Mouse (Mus musculus) lung, embryonic 14.5 days (tissue): ENCODE measurements around the gene Prss36. TPM values are rescaled to one million over a fixed set of nuclear protein-coding genes. Genes with fewer than 3 reads are reported as not detected.

Source experiments
- ATAC-seq: fragments of 200-750 bp; cut with Nextera tagmentation; 2 replicates; pipeline ENCODE4 v1.8.0; 2017; ENCODE audit warnings: mild to moderate bottlenecking, moderate TSS enrichment, moderate library complexity; ENCODE audit not compliant: insufficient read depth
- DNase-seq: peaks from one replicate; pipeline ENCODE4 v3.0.0-alpha.2; 2015
- H3K27ac ChIP-seq: fragments of 300-500 bp; sonication (generic); 2 replicates; pipeline ENCODE4 v1.5.1; 2014; ENCODE audit warnings: low read depth, mild to moderate bottlenecking, moderate library complexity
- H3K27me3 ChIP-seq: fragments of 300-500 bp; sonication (generic); 2 replicates; pipeline ENCODE4 v1.6.1; 2014; ENCODE audit warnings: low read length, control low read depth; ENCODE audit not compliant: insufficient read depth
- H3K36me3 ChIP-seq: fragments of 300-500 bp; sonication (generic); 2 replicates; pipeline ENCODE4 v1.6.1; 2014; ENCODE audit warnings: control low read depth; ENCODE audit not compliant: insufficient read depth
- H3K4me1 ChIP-seq: fragments of 300-500 bp; sonication (generic); 2 replicates; pipeline ENCODE4 v1.6.1; 2014; ENCODE audit warnings: antibody characterized with exemption, control low read depth; ENCODE audit not compliant: insufficient read depth
- H3K4me2 ChIP-seq: fragments of 300-500 bp; sonication (generic); 2 replicates; pipeline ENCODE4 v1.6.1; 2014; ENCODE audit warnings: mild to moderate bottlenecking
- H3K4me3 ChIP-seq: fragments of 300-500 bp; sonication (generic); 2 replicates; pipeline ENCODE4 v1.5.1; 2014; ENCODE audit warnings: low read depth, low read length
- H3K9ac ChIP-seq: fragments of 300-500 bp; sonication (generic); 2 replicates; pipeline ENCODE4 v1.6.1; 2014
- H3K9me3 ChIP-seq: fragments of 300-500 bp; sonication (generic); 2 replicates; pipeline ENCODE4 v1.6.1; 2016; ENCODE audit warnings: low read depth, low read length, control low read depth
- CTCF ChIP-seq: IDR thresholded peaks from 2 replicates; pipeline ENCODE4 v1.5.1; 2016; ENCODE audit warnings: antibody characterized with exemption, low read depth
- WGBS: fragments of 180-500 bp; shearing (Covaris S2); extraction: QIAGEN DNeasy Blood & Tissue Kit; methylation state at CpG from one replicate; pipeline ENCODE4 v1.1.7; 2014; 5-methylcytosine and 5-hydroxymethylcytosine counted together
- polyA plus RNA-seq: library from polyadenylated mRNA; unstranded; fragments of >200 nt; fragmentation: Nextera tagmentation; extraction: Ambion mirVana; gene quantifications from 2 replicates; pipeline ENCODE4 v1.2.1, GENCODE M21; 2014

Prss36 gene
- polyA plus RNA-seq, 1 experiment from 2014 or later: 9.7 TPM

DNA sequence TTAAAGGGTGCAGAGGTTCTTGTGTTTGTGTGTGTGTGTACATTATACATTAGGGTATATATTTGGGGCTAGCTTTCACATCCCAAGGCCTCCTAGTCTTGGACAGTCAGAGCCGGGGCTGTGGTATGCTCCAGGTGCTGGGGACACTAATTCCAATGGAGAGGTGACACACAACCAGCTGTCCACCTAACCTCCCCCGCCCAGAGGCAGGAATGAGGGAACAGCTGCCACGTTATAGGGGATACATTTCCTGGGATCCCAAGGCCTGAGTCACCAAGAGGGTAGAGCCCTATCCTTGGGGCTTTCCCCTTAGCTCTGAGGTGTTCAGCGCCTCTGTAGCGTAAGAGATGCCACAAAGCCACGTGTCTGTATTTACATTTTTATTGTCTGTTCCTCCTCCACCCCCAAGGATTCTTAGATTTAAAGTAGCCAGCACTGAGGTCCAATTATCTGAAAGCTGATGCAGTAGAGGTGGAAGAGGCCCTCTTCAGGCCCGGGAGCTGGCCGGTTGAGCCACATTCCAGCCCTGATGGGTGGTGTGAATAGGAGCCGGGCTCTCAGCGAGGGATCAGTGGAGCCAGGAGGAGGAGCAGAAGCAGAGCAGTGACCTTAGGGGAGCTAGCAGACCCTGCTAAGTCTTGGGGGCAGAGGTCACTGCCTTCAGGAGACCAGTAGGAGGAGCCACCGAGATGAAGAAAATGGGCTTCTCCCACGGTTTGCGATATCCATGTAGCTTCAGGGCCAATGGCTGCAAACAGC lies 14.1 kb downstream of the Prss36 start:
- 0 out of 2 replicates have a peak, but pooled peaks have one; percentile 3 for TF ChIP-seq CTCF
- Histone ChIP-seq H3K9ac (no peak overlapping the region), H3K27ac (peak overlapping the region; percentile 85), H3K4me1 (peaks cover 6% of the 10 kb centered on the region), H3K27me3 (peaks cover 5% of the 10 kb centered on the region; the same call in 1 of the 2 replicates), H3K4me3 (no peak overlapping the region), H3K36me3 (no peaks in the 10 kb centered on the region), H3K4me2 (peak overlapping the region; percentile 40), H3K9me3 (no peaks in the 10 kb centered on the region)
- DNase-seq (peak; percentile 69), ATAC-seq (no peak)
- 25% methylated on average over 13 of the region's 13 CpGs for WGBS

DNA sequence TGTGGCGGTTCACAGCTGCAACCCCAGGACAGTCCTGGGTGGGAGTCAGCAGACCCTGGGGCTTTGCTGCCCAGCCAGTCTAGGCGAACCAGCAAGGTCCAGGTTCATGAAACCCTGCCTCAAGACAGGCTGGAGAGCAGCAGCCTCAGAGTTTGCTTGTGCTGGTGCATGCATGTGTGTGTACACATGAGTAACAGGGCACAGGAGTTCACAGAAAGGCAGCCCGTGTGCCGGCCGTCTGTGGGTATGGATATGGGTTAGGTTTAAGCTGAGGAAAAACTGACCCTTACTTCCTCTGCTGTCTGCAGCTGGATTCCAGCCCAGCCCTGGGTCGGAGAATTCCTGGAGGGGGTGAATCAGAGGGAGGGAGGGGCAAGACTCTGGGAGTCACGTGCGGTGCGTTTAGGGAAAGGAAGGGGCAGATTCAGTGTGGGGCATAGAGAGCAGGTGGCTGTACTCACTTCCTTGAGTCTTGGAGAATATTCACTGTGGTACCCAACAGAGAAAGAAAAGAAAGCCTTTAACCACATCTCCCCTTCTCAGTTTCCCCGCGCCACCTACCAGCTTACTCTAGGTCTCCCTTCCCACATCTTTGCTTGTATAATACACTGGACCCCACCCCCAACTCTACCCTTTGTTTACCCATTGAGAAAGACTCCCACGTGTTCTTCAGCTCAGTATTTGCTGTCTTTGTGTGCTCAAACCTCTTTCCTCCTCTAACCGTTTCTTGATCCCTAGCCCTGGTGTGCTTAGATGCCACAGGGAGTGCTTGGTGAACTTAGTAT lies 15.0 kb downstream of the Prss36 start:
- ATAC-seq: no peak
- Histone ChIP-seq H3K4me2 (peak overlapping the region; percentile 40), H3K27ac (peak overlapping the region; percentile 85), H3K27me3 (peaks cover 5% of the 10 kb centered on the region; the same call in 1 of the 2 replicates), H3K9me3 (no peaks in the 10 kb centered on the region), H3K36me3 (peaks cover 6% of the 10 kb centered on the region), H3K4me1 (peaks cover 6% of the 10 kb centered on the region), H3K4me3 (peak overlapping the region; percentile 10; the same call in 1 of the 2 replicates), H3K9ac (peak overlapping the region; percentile 11; the same call in 1 of the 2 replicates)
- no peak for TF ChIP-seq CTCF
- DNase-seq: peak; percentile 72
- WGBS: 25% methylated on average over 13 of the region's 13 CpGs

DNA sequence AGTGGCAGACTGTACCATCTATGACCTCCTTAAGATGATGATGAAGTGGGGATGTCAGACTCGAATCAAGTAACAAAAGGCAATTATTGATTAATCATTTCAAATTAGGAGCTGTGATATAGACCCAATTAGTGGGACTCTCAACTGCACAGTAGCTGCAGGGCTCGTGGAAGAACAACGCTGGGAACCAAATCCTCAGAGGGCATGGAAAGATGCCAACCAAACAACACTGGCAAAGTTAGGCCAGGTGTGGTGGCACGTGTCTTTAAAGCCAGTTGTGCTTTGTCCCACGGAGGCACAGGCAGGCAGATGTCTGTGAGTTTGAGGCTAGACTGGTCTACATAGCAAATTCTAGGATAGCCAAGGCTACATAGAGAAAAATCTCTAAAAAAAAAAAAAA lies 15.9 kb downstream of the Prss36 start:
- TF ChIP-seq CTCF: no peak
- Histone ChIP-seq H3K4me2 (peak overlapping the region; percentile 57), H3K27me3 (peaks cover 5% of the 10 kb centered on the region; the same call in 1 of the 2 replicates), H3K36me3 (peaks cover 15% of the 10 kb centered on the region), H3K9ac (no peak overlapping the region), H3K27ac (peak overlapping the region; percentile 56; the same call in 1 of the 2 replicates), H3K4me1 (peaks cover 6% of the 10 kb centered on the region), H3K4me3 (no peak overlapping the region), H3K9me3 (no peaks in the 10 kb centered on the region)
- no peak for DNase-seq
- no peak for ATAC-seq
- 62% methylated on average over 5 of the region's 5 CpGs for WGBS

DNA sequence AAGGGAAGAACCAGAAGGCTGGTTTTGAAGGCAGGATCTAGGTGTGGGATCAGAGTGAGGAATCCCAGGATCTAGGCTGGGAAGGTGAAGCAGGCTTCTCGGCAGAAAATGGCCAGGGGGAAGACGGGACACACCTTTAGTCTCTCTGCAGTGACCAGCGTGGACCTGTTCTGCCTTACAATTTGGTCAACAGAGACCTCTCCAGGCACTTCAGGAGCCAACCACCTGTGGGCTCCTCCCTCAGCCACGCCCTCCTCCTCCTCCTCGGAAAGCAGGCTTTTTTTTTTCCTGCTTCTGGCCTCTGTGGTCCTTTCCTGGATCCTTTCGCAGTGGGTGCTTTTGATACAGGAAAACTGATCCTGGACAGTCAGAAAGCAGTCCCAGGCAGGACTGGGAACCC lies 16.6 kb downstream of the Prss36 start, which contains the start of gene Prss8:
Prss8 (minus strand) TSS at position 182 of the 400 bp plus-strand sequence.
- no peaks in the 10 kb centered on the region for H3K9me3 ChIP-seq
- WGBS: 9% methylated on average over 6 of the region's 6 CpGs
- peaks cover 5% of the 10 kb centered on the region; the same call in 1 of the 2 replicates for H3K27me3 ChIP-seq
- peak within 1 kb of the TSS; percentile 54 for H3K9ac ChIP-seq
- H3K27ac ChIP-seq: peak within 1 kb of the TSS; percentile 74
- H3K4me3 ChIP-seq: peak within 1 kb of the TSS; percentile 42
- H3K4me1 ChIP-seq: peaks cover 6% of the 10 kb centered on the region
- no peak for TF ChIP-seq CTCF
- H3K4me2 ChIP-seq: peak within 1 kb of the TSS; percentile 57
- DNase-seq (peak; percentile 69), ATAC-seq (no peak)
- peaks cover 22% of the 10 kb centered on the region for H3K36me3 ChIP-seq

DNA sequence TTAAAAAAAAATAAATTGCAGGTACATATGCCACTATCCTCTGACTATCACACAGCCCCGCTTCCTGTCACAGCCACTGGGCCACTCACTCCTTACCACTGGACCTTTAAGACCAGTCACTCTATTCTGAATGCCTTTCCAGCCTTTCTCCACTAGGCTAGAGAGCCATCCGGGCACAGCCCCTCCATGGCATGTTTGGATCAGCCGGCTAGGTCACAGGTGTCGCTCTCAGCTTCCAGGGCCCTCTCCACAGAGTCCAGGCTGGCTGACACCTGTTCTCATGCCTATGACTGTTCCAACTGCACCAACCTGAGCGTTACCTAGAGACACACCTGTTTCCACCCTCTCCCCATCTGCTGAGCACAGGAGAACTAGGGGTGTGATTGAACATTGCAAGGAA lies 17.9 kb downstream of the Prss36 start:
- Histone ChIP-seq H3K36me3 (peaks cover 35% of the 10 kb centered on the region), H3K27ac (peak overlapping the region; percentile 74), H3K4me3 (peak overlapping the region; percentile 42), H3K9me3 (no peaks in the 10 kb centered on the region), H3K27me3 (peaks cover 5% of the 10 kb centered on the region; the same call in 1 of the 2 replicates), H3K4me1 (peaks cover 12% of the 10 kb centered on the region), H3K4me2 (peak overlapping the region; percentile 57), H3K9ac (peak overlapping the region; percentile 54; the same call in 1 of the 2 replicates)
- no peak for DNase-seq
- no peak for ATAC-seq
- TF ChIP-seq CTCF: peak; percentile 20; the same call in 1 of the 2 replicates
- WGBS: 40% methylated on average over 5 of the region's 5 CpGs

DNA sequence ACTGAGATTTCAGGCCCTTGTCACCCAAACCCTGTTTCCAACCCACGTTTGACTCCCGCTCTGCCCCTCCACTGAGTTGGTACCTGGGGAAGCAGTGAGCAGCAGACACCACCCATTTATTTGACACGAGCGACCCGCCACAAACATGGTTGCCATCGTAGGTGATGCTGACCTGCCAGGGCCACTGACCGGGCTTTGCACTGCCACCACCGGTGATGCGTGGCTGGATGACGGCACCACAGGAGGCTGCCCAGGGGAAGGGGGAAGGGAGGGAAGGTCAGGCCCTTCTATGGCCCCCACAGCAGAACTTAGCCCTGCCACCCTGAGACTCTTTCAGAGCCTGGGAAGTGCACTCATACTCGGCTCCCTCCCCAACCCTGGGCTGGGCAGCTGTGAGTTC lies 18.8 kb downstream of the Prss36 start:
- ATAC-seq (no peak), DNase-seq (no peak)
- WGBS: 74% methylated on average over 11 of the region's 11 CpGs
- peaks cover 44% of the 10 kb centered on the region for H3K36me3 ChIP-seq
- peak overlapping the region; percentile 42 for H3K4me3 ChIP-seq
- H3K9me3 ChIP-seq: no peaks in the 10 kb centered on the region
- H3K4me2 ChIP-seq: peak overlapping the region; percentile 57
- H3K4me1 ChIP-seq: peaks cover 18% of the 10 kb centered on the region
- no peak for TF ChIP-seq CTCF
- no peak overlapping the region for H3K27ac ChIP-seq
- H3K27me3 ChIP-seq: peaks cover 5% of the 10 kb centered on the region; the same call in 1 of the 2 replicates
- no peak overlapping the region for H3K9ac ChIP-seq
